Mouse (Mus musculus) limb, embryonic 13.5 days (tissue): Measurements from ENCODE around the gene Slc7a10. TPM values are rescaled to one million over a fixed set of nuclear protein-coding genes. Genes with fewer than 3 reads are reported as not detected.

Source experiments
- ATAC-seq: fragments of 200-750 bp; cut with Nextera tagmentation; 2 replicates; pipeline ENCODE4 v1.8.0; 2017; ENCODE audit warnings: low read depth, moderate number of reproducible peaks, moderate TSS enrichment; ENCODE audit not compliant: low FRiP score
- H3K27ac ChIP-seq: fragments of 300-500 bp; sonication (generic); 2 replicates; pipeline ENCODE4 v1.5.1; 2015; ENCODE audit warnings: inconsistent platforms, mild to moderate bottlenecking, moderate library complexity
- H3K27me3 ChIP-seq: fragments of 300-500 bp; sonication (generic); 2 replicates; pipeline ENCODE4 v1.6.1; 2015; ENCODE audit warnings: mild to moderate bottlenecking, inconsistent platforms
- H3K36me3 ChIP-seq: fragments of 300-500 bp; sonication (generic); 2 replicates; pipeline ENCODE4 v1.6.1; 2015; ENCODE audit warnings: inconsistent platforms, mild to moderate bottlenecking, moderate library complexity
- H3K4me1 ChIP-seq: fragments of 300-500 bp; sonication (generic); 2 replicates; pipeline ENCODE4 v1.6.1; 2015; ENCODE audit warnings: inconsistent platforms
- H3K4me2 ChIP-seq: fragments of 300-500 bp; sonication (generic); replicated peaks from 2 replicates; pipeline ENCODE4 v1.6.1; 2015; ENCODE audit warnings: inconsistent platforms, mild to moderate bottlenecking, moderate library complexity
- H3K4me3 ChIP-seq: fragments of 300-500 bp; sonication (generic); 2 replicates; pipeline ENCODE4 v1.5.1; 2015; ENCODE audit warnings: moderate library complexity, mild to moderate bottlenecking, inconsistent platforms
- H3K9ac ChIP-seq: fragments of 300-500 bp; sonication (generic); 2 replicates; pipeline ENCODE4 v1.6.1; 2015; ENCODE audit warnings: mild to moderate bottlenecking, inconsistent platforms
- H3K9me3 ChIP-seq: fragments of 300-500 bp; sonication (generic); 2 replicates; pipeline ENCODE4 v1.6.1; 2016; ENCODE audit warnings: inconsistent platforms
- WGBS: fragments of 180-500 bp; shearing (Covaris S2); methylation state at CpG from one replicate; pipeline ENCODE4 v1.1.7; 2015; 5-methylcytosine and 5-hydroxymethylcytosine counted together
- polyA plus RNA-seq: library from polyadenylated mRNA; unstranded; fragments of >200 nt; fragmentation: Nextera tagmentation; extraction: Ambion mirVana; gene quantifications from 2 replicates; pipeline ENCODE4 v1.2.1, GENCODE M21; 2015

Gene Slc7a10
- polyA plus RNA-seq: 1.4 and 2.0 TPM in 2 replicates

GRCm38 (mm10) chr7:35185889-35186569 lies at the start of gene Slc7a10:
Gene Slc7a10 (plus strand): TSS chr7:35186385.
- no peaks in the 10 kb centered on the region for H3K36me3 ChIP-seq
- peak within 1 kb of the TSS; percentile 45 for H3K4me3 ChIP-seq
- H3K4me1 ChIP-seq: peaks cover 25% of the 10 kb centered on the region
- peaks cover 69% of the 10 kb centered on the region for H3K27me3 ChIP-seq
- peak within 1 kb of the TSS; percentile 73 for H3K4me2 ChIP-seq
- peaks cover 9% of the 10 kb centered on the region; the same call in 1 of the 2 replicates for H3K9me3 ChIP-seq
- ATAC-seq: no peak
- 1% methylated on average over 43 of the region's 43 CpGs for WGBS
- H3K27ac ChIP-seq: no peak within 1 kb of the TSS
- H3K9ac ChIP-seq: peak within 1 kb of the TSS; percentile 56

- 82% methylated on average over 1 of the region's 1 CpGs for WGBS
These were observed 48.7 kb upstream of the Slc7a10 start for GRCm38 (mm10) chr7:35137524-35137923.

GRCm38 (mm10) chr7:35138481-35138880 lies 47.7 kb upstream of the Slc7a10 start:
- no peak overlapping the region for H3K4me2 ChIP-seq
- no peak overlapping the region for H3K9ac ChIP-seq
- H3K36me3 ChIP-seq: no peaks in the 10 kb centered on the region
- no peak overlapping the region for H3K27ac ChIP-seq
- 58% methylated on average over 4 of the region's 4 CpGs for WGBS
- H3K4me1 ChIP-seq: peaks cover 21% of the 10 kb centered on the region
- no peak for ATAC-seq
- peaks cover 11% of the 10 kb centered on the region; the same call in 1 of the 2 replicates for H3K27me3 ChIP-seq
- no peaks in the 10 kb centered on the region for H3K9me3 ChIP-seq
- no peak overlapping the region for H3K4me3 ChIP-seq

More at GRCm38 (mm10) chr7:35137524-35137923, 48.7 kb upstream of the Slc7a10 start:
- no peaks in the 10 kb centered on the region for H3K36me3 ChIP-seq
- peaks cover 11% of the 10 kb centered on the region; the same call in 1 of the 2 replicates for H3K27me3 ChIP-seq
- H3K4me2 ChIP-seq: no peak overlapping the region
- H3K4me1 ChIP-seq: peaks cover 18% of the 10 kb centered on the region
- no peaks in the 10 kb centered on the region for H3K9me3 ChIP-seq
- H3K9ac ChIP-seq: no peak overlapping the region
- no peak for ATAC-seq
- no peak overlapping the region for H3K27ac ChIP-seq
- no peak overlapping the region for H3K4me3 ChIP-seq

- no peak for ATAC-seq
- Histone ChIP-seq H3K9ac (no peak overlapping the region), H3K4me2 (no peak overlapping the region), H3K4me1 (peaks cover 21% of the 10 kb centered on the region), H3K36me3 (no peaks in the 10 kb centered on the region), H3K4me3 (no peak overlapping the region), H3K27me3 (peaks cover 6% of the 10 kb centered on the region; the same call in 1 of the 2 replicates), H3K9me3 (no peaks in the 10 kb centered on the region), H3K27ac (no peak overlapping the region)
- 88% methylated on average over 5 of the region's 5 CpGs for WGBS
These were observed 46.3 kb upstream of the Slc7a10 start for GRCm38 (mm10) chr7:35139880-35140279.

- Histone ChIP-seq H3K4me3 (no peak overlapping the region), H3K27me3 (no peaks in the 10 kb centered on the region), H3K9me3 (no peaks in the 10 kb centered on the region), H3K4me2 (no peak overlapping the region), H3K27ac (no peak overlapping the region), H3K36me3 (no peaks in the 10 kb centered on the region), H3K9ac (no peak overlapping the region), H3K4me1 (peaks cover 25% of the 10 kb centered on the region)
- ATAC-seq: no peak
- WGBS: 56% methylated on average over 5 of the region's 5 CpGs
These were observed 44.7 kb upstream of the Slc7a10 start for GRCm38 (mm10) chr7:35141519-35141918.

GRCm38 (mm10) chr7:35142522-35142921 lies 43.7 kb upstream of the Slc7a10 start:
- H3K27me3 ChIP-seq: no peaks in the 10 kb centered on the region
- H3K4me1 ChIP-seq: peaks cover 25% of the 10 kb centered on the region
- no peaks in the 10 kb centered on the region for H3K36me3 ChIP-seq
- 55% methylated on average over 8 of the region's 8 CpGs for WGBS
- H3K9ac ChIP-seq: no peak overlapping the region
- H3K4me3 ChIP-seq: no peak overlapping the region
- H3K9me3 ChIP-seq: no peaks in the 10 kb centered on the region
- H3K27ac ChIP-seq: no peak overlapping the region; the same call in 1 of the 2 replicates
- no peak for ATAC-seq
- H3K4me2 ChIP-seq: no peak overlapping the region

GRCm38 (mm10) chr7:35143864-35144618 lies 42.1 kb upstream of the Slc7a10 start:
- 75% methylated on average over 6 of the region's 6 CpGs for WGBS
- H3K4me3 ChIP-seq: no peak overlapping the region
- H3K9ac ChIP-seq: no peak overlapping the region
- peaks cover 22% of the 10 kb centered on the region for H3K4me1 ChIP-seq
- no peaks in the 10 kb centered on the region for H3K9me3 ChIP-seq
- ATAC-seq: no peak
- no peak overlapping the region for H3K27ac ChIP-seq
- H3K4me2 ChIP-seq: no peak overlapping the region
- no peaks in the 10 kb centered on the region for H3K36me3 ChIP-seq
- H3K27me3 ChIP-seq: no peaks in the 10 kb centered on the region

DNA sequence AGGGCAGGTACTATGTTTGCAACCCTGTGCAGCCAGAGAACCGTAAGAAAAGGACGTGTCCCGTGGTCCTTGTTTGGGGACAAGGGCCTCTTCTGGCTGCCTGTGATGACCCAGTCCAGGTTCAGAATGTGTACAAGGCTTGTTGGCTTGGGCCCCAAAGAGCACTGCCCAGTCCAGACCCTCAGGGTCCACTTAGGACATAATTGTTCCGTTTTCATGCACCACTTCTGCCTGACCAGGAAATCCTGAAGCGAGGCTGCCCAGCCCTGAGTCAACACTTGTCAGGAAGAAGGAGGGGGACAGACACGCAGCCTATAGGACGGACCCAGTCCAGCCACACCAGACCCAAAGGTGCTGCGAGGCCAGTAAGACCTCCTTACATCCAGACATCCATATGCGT lies 41.1 kb upstream of the Slc7a10 start:
- Histone ChIP-seq H3K4me2 (no peak overlapping the region), H3K36me3 (no peaks in the 10 kb centered on the region), H3K4me1 (peaks cover 31% of the 10 kb centered on the region), H3K27me3 (no peaks in the 10 kb centered on the region), H3K9ac (no peak overlapping the region), H3K4me3 (no peak overlapping the region), H3K9me3 (no peaks in the 10 kb centered on the region), H3K27ac (no peak overlapping the region)
- ATAC-seq: no peak
- WGBS: 82% methylated on average over 9 of the region's 9 CpGs

GRCm38 (mm10) chr7:35146269-35146668 lies 39.9 kb upstream of the Slc7a10 start:
- Histone ChIP-seq H3K4me3 (no peak overlapping the region), H3K27me3 (no peaks in the 10 kb centered on the region), H3K27ac (no peak overlapping the region; the same call in 1 of the 2 replicates), H3K4me1 (peaks cover 25% of the 10 kb centered on the region), H3K4me2 (no peak overlapping the region), H3K9ac (no peak overlapping the region), H3K36me3 (no peaks in the 10 kb centered on the region), H3K9me3 (no peaks in the 10 kb centered on the region)
- no peak for ATAC-seq
- 66% methylated on average over 10 of the region's 10 CpGs for WGBS

DNA sequence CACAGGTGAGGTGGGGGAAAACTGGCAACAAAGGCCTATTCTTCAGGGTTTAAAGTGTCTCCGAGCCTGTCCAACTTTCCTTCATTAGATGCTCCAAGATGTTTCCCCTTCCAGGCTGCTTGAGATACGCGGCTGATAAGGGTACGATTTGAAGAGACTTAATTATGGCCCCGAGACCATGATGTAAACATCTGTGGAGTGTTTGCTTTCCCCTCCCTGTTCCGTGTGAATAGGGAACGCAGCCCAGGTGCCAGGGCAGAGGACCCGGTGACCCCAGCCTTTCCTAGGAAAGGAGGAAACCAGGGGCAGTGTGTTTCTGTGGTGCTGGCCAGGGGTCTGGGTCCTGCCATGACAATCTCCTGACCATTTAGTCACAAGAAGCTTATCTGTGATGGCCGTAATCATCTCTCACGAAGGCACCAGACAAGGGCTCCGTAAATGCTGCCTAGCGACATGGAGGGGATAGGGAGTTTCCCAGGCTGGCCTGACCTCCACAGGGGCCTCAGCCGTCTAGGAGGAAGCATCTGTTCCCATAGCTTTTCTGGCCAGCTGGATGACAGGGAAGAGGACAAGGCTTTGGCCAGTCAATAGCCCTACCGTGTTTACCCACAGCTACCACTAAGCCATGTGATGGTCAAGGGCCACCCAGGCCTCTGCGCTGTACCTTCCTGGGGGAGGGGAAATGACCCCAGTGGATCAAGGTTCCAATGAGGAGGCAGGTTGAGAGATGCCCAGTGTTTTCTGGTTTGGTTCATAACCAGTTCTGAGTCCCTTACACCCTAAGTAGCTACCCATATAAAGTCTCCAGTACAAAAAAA lies 36.4 kb upstream of the Slc7a10 start:
- Histone ChIP-seq H3K4me1 (peaks cover 25% of the 10 kb centered on the region), H3K4me2 (no peak overlapping the region), H3K27ac (no peak overlapping the region), H3K9ac (no peak overlapping the region), H3K4me3 (no peak overlapping the region), H3K9me3 (no peaks in the 10 kb centered on the region), H3K27me3 (no peaks in the 10 kb centered on the region), H3K36me3 (no peaks in the 10 kb centered on the region)
- 43% methylated on average over 15 of the region's 15 CpGs for WGBS
- no peak for ATAC-seq

DNA sequence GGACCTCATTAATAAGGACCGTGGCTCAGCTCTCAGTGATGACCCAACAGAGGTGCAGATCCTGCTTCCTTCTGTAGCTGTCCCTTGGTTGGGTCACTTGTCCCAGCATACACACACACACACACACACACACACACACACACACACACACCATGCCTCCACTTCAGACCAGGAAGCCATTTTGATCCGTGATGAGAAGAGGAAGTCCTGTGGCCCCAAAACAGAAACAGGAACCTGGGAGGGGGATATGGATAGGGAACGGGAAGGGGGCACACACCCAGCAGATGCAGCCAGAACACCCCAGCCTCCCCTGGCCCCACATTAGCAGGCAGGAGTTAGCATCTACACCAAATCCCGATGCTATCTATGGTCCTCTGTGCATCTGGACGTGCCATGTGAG lies 35.3 kb upstream of the Slc7a10 start:
- Histone ChIP-seq H3K27ac (no peak overlapping the region), H3K4me3 (no peak overlapping the region), H3K4me1 (peaks cover 20% of the 10 kb centered on the region), H3K36me3 (no peaks in the 10 kb centered on the region), H3K27me3 (peaks cover 2% of the 10 kb centered on the region; the same call in 1 of the 2 replicates), H3K9ac (no peak overlapping the region), H3K9me3 (no peaks in the 10 kb centered on the region), H3K4me2 (no peak overlapping the region)
- ATAC-seq: no peak
- WGBS: 71% methylated on average over 5 of the region's 5 CpGs

- H3K4me2 ChIP-seq: no peak overlapping the region
- no peaks in the 10 kb centered on the region for H3K9me3 ChIP-seq
- peaks cover 11% of the 10 kb centered on the region; the same call in 1 of the 2 replicates for H3K27me3 ChIP-seq
- no peak overlapping the region for H3K27ac ChIP-seq
- peaks cover 16% of the 10 kb centered on the region for H3K4me1 ChIP-seq
- 80% methylated on average over 12 of the region's 12 CpGs for WGBS
- ATAC-seq: no peak
- H3K4me3 ChIP-seq: no peak overlapping the region
- no peak overlapping the region for H3K9ac ChIP-seq
- no peaks in the 10 kb centered on the region for H3K36me3 ChIP-seq
These were observed 31.7 kb upstream of the Slc7a10 start for GRCm38 (mm10) chr7:35154449-35154848.
